21 mouse cellular contexts compared by ENCODE assay signal in genomic region chr14:20827491-20827890, GRCm38 (mm10). TPM values are rescaled to one million over a fixed set of nuclear protein-coding genes. Genes with fewer than 3 reads are reported as not detected.
DNase-seq lines count a peak whose midpoint lies in the region; TF ChIP-seq lines count a peak whose summit lies in the region.
"Had no signal": no experiment of that assay in that cellular context is flagged by ENCODE, and none has a peak within 500 bp of the region (broad histone marks: within the 10 kb centered on the region; RNA-seq: fewer than 3 reads in every experiment).

No protein-coding gene starts in this region.

- no peak for TF ChIP-seq POLR2A in heart, adult 2 months (IDR thresholded peaks at IDR 0.05; ENCODE audit: insufficient read depth, low read depth, low read length)

- H3K27ac ChIP-seq in gastrocnemius, adult 2 months, result peak overlapping the region; percentile 72
- H3K27ac ChIP-seq in heart, adult 2 months, result no peak overlapping the region; the same call in 1 of the 2 replicates
- H3K27ac ChIP-seq in macrophage, result peak overlapping the region; percentile 98
- H3K27ac ChIP-seq: embryonic facial prominence, embryonic 15.5 days; forebrain, embryonic 10.5 days; heart, embryonic 15.5 days; hindbrain, embryonic 10.5 days; hindbrain, embryonic 14.5 days; intestine, embryonic 15.5 days had no signal

- no peak overlapping the region for H3K9ac ChIP-seq in heart, adult 2 months (ENCODE audit: low read depth, low read length)
- H3K9ac ChIP-seq: embryonic facial prominence, embryonic 15.5 days; heart, embryonic 15.5 days; hindbrain, embryonic 14.5 days; intestine, embryonic 15.5 days had no signal

- intact Hi-C loops in gastrocnemius, adult 2 months (cut with DNase I), result no loop called here
- intact Hi-C loops in gastrocnemius, postnatal 36 days (cut with DNase I), result no loop called here
- intact Hi-C loops in heart, adult 2 months (cut with DNase I), result no loop called here

- no peaks in the 10 kb centered on the region for H3K36me3 ChIP-seq in heart, adult 2 months (ENCODE audit: control insufficient read depth, insufficient read depth, low read length)
- no peaks in the 10 kb centered on the region for H3K36me3 ChIP-seq in macrophage (ENCODE audit: inconsistent target)
- H3K36me3 ChIP-seq: embryonic facial prominence, embryonic 15.5 days; forebrain, embryonic 10.5 days; heart, embryonic 15.5 days; hindbrain, embryonic 10.5 days; intestine, embryonic 15.5 days had no signal

- H3K4me1 ChIP-seq in heart, adult 2 months (ENCODE audit: control insufficient read depth, insufficient read depth, low read length), result peaks cover 3% of the 10 kb centered on the region; the same call in 1 of the 2 replicates
- H3K4me1 ChIP-seq: forebrain, embryonic 10.5 days; hindbrain, embryonic 10.5 days; intestine, embryonic 15.5 days had no signal

- H3K4me3 ChIP-seq in gastrocnemius, adult 2 months, result no peak overlapping the region
- no peak overlapping the region for H3K4me3 ChIP-seq in heart, adult 2 months
- H3K4me3 ChIP-seq in macrophage (ENCODE audit: inconsistent target), result no peak overlapping the region
- H3K4me3 ChIP-seq: embryonic facial prominence, embryonic 15.5 days; erythroblast, embryonic 14.5 days; forebrain, embryonic 10.5 days; heart, embryonic 15.5 days; hindbrain, embryonic 10.5 days; intestine, embryonic 15.5 days had no signal

- no peak for TF ChIP-seq CTCF in gastrocnemius, adult 2 months (IDR thresholded peaks at IDR 0.05)
- no peak for TF ChIP-seq CTCF in heart, adult 2 months (IDR thresholded peaks at IDR 0.05)

- no peaks in the 10 kb centered on the region for H3K79me2 ChIP-seq in heart, adult 2 months (replicated peaks; ENCODE audit: control insufficient read depth, insufficient read depth, low read length)
- no peaks in the 10 kb centered on the region for H3K79me2 ChIP-seq in macrophage (ENCODE audit: inconsistent target)

- DNase-seq in gastrocnemius, adult 2 months, result peak; percentile 59
- DNase-seq in gastrocnemius, postnatal 36 days, result no peak
- peak; percentile 29 to 36 for DNase-seq in heart, adult 2 months
- DNase-seq in heart, adult 8-10 months (ENCODE audit: low spot score), result no peak
- DNase-seq in 3134 (ENCODE audit: extremely low read depth, insufficient read length, low spot score), result peak; percentile 45
- no peak for DNase-seq in left cerebral cortex, adult 11 months (ENCODE audit: low spot score)
- DNase-seq: adrenal gland, postnatal 14 days; cerebellum, adult 2 months; cerebellum, postnatal 10 days; gastrocnemius, postnatal 10 days had no signal

- WGBS in heart, adult 2 months, result 80% methylated on average over 5 of the region's 5 CpGs
- 65% methylated on average over 5 of the region's 5 CpGs for WGBS in macrophage (ENCODE audit: missing documents)

- H3K27me3 ChIP-seq in heart, adult 2 months (ENCODE audit: control insufficient read depth, insufficient read depth, low read length), result no peaks in the 10 kb centered on the region
- H3K27me3 ChIP-seq: CH12.LX; embryonic facial prominence, embryonic 15.5 days; heart, embryonic 15.5 days; intestine, embryonic 15.5 days; Patski had no signal

- TF ChIP-seq EP300 in heart, adult 2 months (IDR thresholded peaks at IDR 0.05; ENCODE audit: insufficient read depth, low read depth, low read length), result no peak

RNA-seq across cellular contexts. Expression of gene Plau, which starts 9.0 kb away (rescaled TPM):
- 10 to 100 TPM; 17.2 to 28.5 TPM for total RNA-seq in gastrocnemius, adult 2 months (2021)
- 10 to 100 TPM; 23.9 to 25.3 TPM for total RNA-seq in gastrocnemius, postnatal 36 days (2021)
- 1 to 10 TPM; 3.4 to 6.2 TPM for total RNA-seq in heart, adult 2 months (2021)
- polyA plus RNA-seq in heart, adult 2 months (2012; rRNA removed), result 1.8 and 3.5 TPM in 2 replicates
- total RNA-seq in heart, adult 8-10 months (2022), result 1 to 10 TPM; 4.9 to 7.7 (median 5.6) TPM
- 100 to 1,000 TPM in 7 of 26 experiments, 10 to 100 TPM in 18, 1 to 10 TPM in 1; 9.6 to 345 (median 38.2) TPM for total RNA-seq in macrophage (2018; cell fraction: chromatin; rRNA removed)
- 100 to 1,000 TPM in 7 of 26 experiments, 10 to 100 TPM in 19; 41.3 to 309 (median 83.1) TPM for total RNA-seq in macrophage (2018; cell fraction: cytosol; rRNA removed)
- 100 to 1,000 TPM in 13 of 26 experiments, 10 to 100 TPM in 13; 32.6 to 727 (median 100) TPM for total RNA-seq in macrophage (2018; cell fraction: nucleus; rRNA removed)
- polyA plus RNA-seq in macrophage (2018), result 44.2 to 693 TPM (median 52.7 TPM) in 3 replicates
- polyA plus RNA-seq: activated CD4-positive, CD25-positive, alpha-beta regulatory T cell, adult 4 months; erythroblast, embryonic 14.5 days had no signal

RNA-seq across cellular contexts. Expression of gene Camk2g, which starts 33.6 kb away (rescaled TPM):
- total RNA-seq in gastrocnemius, adult 2 months (2021), result 100 to 1,000 TPM; 162 to 163 TPM
- 100 to 1,000 TPM; 170 to 172 TPM for total RNA-seq in gastrocnemius, postnatal 36 days (2021)
- total RNA-seq in heart, adult 2 months (2021), result 10 to 100 TPM; 36.8 to 41.0 TPM
- polyA plus RNA-seq in heart, adult 2 months (2012; rRNA removed), result 37.0 and 54.6 TPM in 2 replicates
- total RNA-seq in heart, adult 8-10 months (2022), result 10 to 100 TPM; 47.2 to 73.5 (median 58.4) TPM
- total RNA-seq in macrophage (2018; cell fraction: chromatin; rRNA removed), result 100 to 1,000 TPM in 3 of 26 experiments, 10 to 100 TPM in 23; 14.3 to 109 (median 64.6) TPM
- 10 to 100 TPM in 19 of 26 experiments, 1 to 10 TPM in 7; 4.5 to 18.4 (median 13.5) TPM for total RNA-seq in macrophage (2018; cell fraction: cytosol; rRNA removed)
- 10 to 100 TPM in 25 of 26 experiments, 1 to 10 TPM in 1; 7.4 to 72.9 (median 29.9) TPM for total RNA-seq in macrophage (2018; cell fraction: nucleus; rRNA removed)
- polyA plus RNA-seq in macrophage (2018), result 12.2 to 24.7 TPM (median 16.2 TPM) in 3 replicates

Comparison
In these comparisons a context has a peak if more than half of its experiments do, and no peak if none do; other contexts are left out.
1. DNase-seq: peak in gastrocnemius, adult 2 months (single experiment), heart, adult 2 months (2 of 2) and 3134 (single experiment); none in gastrocnemius, postnatal 36 days (0 of 2), heart, adult 8-10 months (single experiment) and left cerebral cortex, adult 11 months (single experiment).